Mouse (Mus musculus): ENCODE data around the gene Ccdc50.

The Ccdc50 gene

DNA sequence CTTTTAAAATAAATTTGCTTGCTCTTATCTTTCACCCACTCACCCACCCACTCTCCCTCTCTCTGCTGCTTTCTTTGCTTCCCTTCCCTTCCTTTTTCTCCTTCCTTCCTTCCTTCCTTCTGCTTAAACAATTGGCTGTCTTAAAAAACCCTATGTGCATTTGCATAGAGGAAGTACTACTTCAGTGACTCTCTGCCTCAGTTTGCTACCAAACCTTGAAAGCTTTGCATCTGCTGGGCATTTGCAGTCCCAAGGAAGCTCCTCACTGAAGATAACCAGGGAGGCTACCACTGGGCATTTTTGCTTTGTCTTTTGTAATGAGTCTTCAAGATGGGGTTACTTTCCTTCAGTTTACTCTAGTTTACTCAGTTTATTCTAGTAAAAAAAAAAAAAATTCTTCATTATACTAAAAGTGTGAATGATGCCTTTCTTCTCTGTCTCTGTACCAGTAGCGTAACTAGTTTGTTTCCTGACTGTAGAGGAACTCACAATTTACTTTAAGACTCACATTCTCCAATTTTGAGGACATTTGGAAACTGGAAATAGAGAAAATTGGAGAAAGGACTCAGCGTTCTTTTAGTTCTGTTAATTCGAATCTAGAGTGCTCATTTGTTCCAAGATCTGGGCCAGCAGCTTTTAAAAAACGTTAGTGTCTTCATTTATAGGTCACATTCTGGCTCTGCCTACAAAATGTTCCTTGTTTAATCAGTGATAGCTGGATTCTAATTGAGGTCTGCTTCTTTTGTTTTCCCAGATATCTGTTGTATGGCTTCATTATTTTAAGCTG is 6.8 kb downstream of the Ccdc50 start:
- no peak for DNase-seq (ENCODE audit: low spot score)

DNA sequence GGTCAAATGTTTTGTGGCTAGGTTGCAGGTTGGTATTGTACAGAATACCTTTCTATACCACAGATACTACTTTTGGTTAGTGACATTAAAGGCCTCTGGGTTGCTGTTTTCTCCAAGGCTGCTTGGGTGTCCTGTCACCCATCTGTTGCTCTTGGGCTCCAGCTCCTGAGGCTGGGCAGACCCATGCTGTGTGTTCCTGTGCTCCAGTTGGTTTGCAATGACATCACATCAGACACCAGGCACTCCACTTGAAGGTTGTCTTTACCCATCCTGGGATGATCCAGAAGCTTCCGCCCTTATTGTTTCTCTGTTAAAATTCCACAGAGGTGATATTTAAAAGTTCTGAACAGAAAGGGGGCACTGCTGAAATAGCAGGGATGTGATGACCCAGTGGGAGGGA is 8.3 kb downstream of the Ccdc50 start:
- DNase-seq (ENCODE audit: low spot score): no peak

DNA sequence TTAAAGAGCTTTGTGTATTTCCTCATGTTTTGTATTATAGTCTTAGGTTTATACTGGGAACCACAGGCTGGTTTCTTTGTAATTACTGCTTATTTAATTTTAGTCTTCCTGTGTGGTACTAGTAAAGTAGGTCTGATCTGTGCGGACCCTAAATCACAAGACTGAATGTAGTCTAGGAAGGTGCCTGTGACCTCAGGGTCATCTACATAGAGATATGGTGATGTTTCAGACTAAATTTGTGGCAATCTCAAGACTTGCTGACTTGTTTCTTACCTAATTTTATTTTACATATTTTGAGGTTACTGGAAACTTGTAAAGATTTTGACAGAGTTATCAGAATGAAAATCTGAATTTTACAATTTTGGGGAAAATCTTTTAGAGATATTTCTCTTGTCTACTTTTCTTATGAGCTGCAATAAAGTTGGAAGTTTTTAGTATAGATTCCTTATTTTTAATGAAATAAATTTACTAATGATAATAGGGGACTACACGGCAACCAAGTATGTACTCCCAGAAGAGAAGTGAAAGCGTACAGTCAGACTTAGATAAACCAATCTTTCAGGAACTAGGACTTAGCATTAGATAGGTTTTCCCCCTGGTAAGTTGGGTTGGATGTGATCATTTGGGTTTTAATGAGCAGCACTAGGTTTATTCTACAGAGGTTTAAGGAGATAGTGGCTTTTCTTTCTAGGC is 10.5 kb downstream of the Ccdc50 start:
- DNase-seq (ENCODE audit: low spot score): no peak

DNA sequence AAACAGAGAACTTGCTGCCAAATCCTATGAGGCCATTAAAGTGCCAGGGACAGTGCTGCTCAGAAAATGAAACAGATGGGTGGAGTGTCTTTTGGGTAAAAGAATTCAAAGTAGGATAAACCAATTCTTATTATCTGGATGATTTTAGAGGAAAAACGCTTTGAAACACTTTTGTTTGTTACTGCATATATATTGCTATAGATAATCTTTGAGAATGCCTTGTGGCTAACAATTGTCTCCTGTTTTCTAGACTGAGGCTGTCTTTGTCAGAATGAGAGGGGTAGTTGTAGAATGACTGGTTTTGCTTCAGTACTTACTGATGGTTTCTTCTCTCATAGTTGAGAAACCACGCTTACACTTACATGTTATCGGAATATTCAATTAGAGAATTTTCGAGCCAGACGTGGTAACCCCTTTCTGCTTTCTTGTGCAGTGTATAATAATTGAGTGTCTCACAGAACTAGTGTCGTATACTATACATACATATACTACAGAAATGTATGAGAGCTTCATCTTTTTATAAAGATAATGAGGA is 11.1 kb downstream of the Ccdc50 start:
- DNase-seq (ENCODE audit: low spot score): no peak

DNA sequence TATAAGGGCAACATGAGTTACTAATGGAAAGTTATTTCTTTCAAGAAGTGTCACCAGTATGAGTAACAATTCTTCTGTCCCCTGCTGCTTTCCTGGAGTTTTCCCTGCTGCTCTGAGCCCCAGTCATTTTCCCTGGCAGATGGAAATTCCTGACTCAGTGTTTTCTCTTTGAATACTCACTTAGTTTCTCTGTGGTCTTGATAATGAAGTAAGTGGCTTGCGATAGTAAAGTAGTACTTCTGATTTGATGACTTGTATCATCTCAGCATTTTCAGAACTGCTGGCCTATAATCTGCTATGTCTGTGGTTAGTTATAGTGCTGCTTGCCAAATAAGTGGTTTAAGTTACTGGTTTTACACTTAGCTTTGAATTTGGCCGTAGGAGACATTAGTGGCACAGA is 12.9 kb downstream of the Ccdc50 start:
- no peak for DNase-seq (ENCODE audit: low spot score)

DNA sequence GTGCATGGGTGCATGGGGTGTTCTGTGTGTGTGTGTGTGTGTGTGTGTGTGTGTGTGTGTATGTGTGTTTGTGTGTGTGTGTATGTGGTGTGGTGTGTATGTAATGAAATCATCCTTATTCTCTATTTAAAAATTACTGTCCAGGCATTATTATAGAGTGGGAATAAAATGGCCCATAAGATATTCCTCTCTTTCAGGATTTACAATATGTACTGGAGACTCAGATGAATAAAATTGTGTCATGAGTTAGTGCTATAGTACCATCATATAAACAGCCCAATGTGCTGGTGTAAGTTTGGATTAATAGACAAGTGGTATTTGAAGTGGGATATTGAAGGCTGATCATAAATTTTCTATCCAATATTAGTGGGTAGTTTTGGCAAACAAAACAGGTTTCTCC is 15.4 kb downstream of the Ccdc50 start:
- no peak for DNase-seq (ENCODE audit: low spot score)

DNA sequence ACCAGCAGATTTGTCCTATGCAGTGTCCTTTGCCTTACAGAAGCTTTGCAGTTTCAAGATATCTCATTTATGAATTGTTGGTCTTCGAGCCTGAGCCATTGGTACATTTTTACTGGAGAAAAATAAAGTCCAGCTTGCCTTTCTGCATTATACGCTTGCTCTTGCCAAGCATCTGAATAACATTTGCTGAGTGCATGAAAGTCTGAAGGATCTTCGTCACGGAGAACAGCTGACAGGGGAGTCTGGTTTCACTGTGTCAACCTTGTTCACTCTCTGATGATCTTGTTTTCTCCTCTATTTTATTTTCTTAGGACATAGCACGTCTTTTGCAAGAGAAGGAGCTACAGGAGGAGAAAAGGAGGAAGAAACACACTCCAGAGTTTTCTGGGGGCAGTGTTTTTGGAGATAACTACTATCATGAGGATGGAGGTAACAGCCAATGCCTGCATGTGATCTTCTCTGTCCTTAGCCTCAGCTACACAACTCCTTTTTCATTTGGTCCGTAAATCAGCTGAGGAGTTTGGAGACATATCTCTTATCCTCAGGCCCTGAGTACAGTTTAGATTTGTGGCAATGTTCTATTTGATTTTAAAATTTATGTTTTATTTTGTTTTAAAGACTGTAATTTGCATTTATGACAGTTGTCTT is 28.4 kb downstream of the Ccdc50 start:
- DNase-seq (ENCODE audit: low spot score): no peak

DNA sequence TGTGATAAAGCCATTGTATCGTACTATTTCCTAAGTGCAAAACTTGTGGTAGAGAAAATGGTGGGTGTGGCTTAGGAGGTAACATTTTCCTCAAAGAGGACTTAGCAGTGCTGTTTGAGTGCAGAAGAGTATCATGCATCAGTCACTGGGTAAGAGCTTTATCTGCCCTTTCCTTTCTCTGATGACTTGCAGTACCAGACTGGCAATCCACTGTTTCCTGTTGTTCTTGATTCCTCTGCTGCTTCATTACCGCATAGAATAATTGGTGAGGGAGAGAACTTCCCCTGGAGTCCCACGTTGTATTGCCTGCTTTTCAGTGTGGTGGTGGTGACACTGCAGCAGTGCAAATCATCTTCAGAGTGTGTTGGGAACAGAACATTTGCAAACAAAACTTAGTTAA is 29.0 kb downstream of the Ccdc50 start:
- no peak for DNase-seq (ENCODE audit: low spot score)

DNA sequence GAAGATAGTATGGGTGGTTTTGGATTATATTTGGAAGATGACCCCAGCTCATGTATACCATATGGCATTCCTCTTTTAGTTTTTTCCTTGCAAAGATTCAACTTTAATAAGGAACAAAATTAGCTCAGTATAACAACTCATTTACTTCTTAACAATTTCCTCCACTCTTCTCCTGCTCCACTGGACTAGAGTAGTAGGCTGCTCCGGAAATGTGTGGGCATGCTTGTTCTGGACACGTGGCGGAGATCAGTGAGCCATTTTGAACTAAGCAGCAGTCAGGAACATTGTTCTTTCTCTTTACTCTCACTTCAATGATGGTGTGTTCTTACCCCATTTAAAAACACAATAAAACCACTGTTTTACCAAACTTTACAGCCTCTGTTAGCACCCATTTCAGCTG is 32.3 kb downstream of the Ccdc50 start:
- DNase-seq (ENCODE audit: low spot score): no peak

DNA sequence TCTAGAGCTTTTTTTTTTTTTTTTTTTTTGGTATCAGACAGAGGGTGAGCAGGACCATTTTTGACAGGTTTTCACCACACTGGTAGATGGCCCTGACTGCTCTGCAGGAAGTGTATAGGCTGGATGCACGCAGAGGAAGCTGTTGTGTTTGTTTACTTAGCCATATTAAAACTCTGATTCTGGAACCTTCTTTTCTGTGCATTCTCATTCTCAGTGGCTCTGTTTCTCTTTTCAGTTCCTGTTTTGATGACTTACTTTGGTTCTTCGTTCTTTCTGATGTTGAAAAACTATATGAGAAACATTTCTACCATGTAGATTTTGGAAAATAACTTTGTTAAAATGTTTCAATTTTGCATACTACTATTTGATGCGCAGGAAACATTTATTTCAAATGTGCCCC is 46.4 kb downstream of the Ccdc50 start:
- no peak for DNase-seq (ENCODE audit: low spot score)

DNA sequence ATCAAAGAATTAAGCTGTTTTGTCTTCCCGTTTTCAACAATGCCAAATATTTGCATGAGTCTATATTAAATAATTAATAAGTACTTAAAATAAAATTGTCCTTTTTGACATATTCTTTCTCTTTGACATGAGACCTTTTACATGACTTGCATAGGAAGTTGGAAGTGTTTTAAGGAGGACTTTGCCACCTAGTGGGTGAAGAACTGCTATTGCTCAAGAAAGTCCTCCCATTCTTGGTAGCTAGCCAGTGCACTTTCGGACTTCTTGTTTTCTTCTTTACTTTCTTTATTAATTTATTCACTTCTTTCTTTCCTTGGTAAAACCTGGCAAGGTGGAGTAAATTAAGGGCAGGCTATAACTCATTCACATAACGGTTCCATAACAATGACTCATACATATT is 55.3 kb downstream of the Ccdc50 start:
- no peak for DNase-seq (ENCODE audit: low spot score)

DNA sequence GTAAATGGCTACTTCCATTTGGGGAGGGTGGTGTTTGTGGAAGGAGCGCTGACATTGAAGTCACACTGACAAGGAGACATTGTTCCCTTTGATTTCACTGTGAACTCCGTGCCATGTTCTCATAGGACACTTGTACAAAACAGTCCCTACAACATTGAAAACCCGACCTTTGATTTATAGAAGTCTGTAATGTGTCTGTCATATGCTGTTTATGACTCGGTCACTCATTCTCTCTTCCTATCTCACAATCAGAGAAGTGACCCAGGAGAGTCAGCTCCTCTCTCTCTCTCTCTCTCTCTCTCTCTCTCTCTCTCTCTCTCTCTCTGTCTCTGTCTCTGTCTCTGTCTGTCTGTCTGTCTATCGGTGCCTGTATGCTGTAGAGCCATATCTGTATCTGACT is 60.7 kb downstream of the Ccdc50 start:
- no peak for DNase-seq (ENCODE audit: low spot score)

DNA sequence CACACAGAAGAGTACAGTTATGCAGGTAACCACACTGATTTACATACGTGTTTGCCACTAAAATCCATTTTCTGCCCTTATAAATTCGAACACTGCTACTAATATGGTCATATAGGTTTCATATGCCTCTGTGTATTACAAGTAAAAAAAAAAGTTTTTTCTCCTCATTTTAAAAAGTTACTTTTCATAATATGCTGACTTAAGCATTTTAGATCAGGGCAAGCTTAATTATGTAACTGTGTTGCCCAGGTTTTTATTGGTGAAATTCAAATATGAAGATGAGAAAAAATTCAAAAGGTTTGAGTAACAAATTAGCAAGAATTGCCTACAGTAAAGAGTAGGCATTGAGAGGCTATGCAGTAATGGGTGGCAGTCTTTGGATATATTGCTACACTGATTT is 62.0 kb downstream of the Ccdc50 start:
- no peak for DNase-seq (ENCODE audit: low spot score)

DNA sequence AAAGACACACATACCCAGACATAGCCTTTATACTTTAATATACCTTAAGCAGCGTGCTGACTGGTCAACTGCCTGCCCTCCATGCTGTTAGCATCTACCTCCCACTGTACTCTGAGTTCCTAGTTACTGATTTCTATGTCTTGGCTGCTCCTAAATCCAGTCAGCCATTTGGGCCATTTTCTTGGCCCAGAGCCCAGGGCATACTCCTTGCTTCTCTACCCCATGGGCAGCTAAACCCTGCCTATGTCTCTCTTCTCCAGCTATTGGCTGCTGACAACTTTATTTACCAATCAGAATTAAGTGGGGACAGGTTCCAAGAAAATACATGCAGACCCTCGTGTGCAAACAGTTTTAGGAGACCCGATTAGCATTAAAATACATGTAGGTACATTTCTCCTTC is 64.7 kb downstream of the Ccdc50 start:
- no peak for DNase-seq (ENCODE audit: low spot score)

DNA sequence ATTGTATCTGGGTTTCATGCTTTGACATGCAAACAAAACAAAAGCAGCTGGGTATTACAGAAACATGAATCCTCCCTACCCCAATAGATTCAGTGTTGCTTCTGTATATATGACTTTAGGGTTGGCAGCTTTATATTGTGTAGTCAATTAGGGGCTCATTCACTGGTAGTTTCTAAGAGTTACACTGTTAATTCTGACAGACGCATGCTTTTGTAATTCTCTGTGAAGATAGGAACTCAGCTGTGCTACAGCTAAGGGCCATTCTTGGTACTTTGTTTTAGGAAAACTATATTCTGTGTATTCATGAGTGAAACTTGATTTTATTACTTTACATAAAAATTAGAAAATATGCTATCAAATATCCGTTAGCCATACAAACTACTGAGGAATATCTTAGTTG is 65.2 kb downstream of the Ccdc50 start:
- DNase-seq (ENCODE audit: low spot score): no peak

DNA sequence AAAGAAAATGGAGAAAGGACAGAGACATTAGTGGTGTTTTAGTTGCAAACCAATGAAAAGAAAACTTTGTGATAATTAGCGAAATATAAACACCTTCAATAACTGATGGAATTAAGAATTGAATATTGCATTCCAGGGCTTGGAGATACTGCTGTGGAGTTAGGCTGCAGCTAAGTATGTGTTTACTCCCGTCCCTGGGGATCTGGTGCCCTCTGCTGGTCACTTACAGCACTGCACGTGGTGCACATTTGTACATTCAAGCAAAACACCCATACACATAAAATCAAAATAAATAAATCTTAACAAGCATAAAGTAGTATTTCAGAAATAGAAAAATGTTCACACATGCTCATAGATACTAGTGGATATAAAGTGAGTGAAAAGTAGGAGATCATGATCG is 68.6 kb downstream of the Ccdc50 start:
- peak; percentile 38 for DNase-seq (ENCODE audit: low spot score)

DNA sequence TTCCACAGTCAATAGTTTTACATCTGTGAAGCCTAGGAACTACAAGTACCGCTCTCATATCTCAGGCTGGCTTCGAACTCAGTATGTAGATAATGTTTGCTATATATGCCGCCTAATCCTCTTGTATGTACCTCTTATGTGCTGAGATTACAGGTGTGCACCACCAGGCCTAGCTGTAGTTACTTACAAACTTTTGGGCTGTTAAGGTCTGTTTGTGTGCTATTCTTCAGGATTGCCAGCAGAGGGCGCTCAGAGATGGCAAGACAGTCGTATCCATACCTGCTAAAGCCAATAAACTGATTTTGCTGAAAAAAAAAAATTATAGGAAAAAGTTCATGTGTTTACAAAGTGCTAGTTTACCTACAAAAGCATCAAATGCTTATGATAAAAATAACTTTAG is 80.1 kb downstream of the Ccdc50 start:
- peak; percentile 1 for DNase-seq (ENCODE audit: low spot score)

DNA sequence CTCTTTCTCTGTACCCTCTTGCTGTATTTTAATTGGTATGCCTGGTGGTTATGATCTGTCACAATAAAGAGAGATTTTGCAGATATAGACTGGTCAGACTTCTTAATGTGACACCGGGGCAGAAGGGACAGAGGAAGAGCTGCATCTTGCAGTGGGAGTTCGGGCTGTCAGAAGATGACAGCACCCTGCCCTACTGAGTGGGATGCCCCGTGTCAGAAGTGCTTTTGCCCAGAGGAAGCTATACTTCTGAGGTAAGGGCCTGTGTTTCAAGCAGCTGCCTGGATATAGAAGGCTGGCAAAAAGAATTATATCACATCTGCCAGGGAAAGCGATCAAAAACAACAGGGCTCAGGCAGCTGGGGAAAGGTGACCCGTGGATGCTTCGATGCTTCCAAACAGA is 82.7 kb downstream of the Ccdc50 start:
- no peak for DNase-seq (ENCODE audit: low spot score)

DNA sequence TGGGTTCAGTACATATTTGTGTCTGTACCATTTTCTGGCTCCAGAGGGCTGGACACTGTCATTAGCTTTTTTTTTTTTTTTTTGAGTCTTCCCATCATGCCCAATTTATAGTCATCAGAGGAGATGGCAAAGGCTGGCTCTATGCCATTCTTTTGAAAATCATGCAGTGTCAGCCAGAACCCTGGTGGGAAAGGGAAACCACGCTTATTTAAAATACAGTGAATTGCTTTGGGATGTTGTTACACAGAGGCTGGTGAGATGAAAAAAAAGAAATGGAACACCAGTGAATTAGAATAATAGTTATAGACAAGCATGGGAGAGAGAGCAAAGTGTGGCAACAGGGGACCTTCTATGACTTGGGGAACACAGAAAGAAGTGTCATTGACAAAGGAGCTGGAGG is 95.2 kb downstream of the Ccdc50 start:
- no peak for DNase-seq (ENCODE audit: low spot score)

Measured in T-cell, adult 2 months (primary cell).